Mouse (Mus musculus) liver, embryonic 12.5 days (tissue): Measurements from ENCODE around the gene Aatk. TPM values are rescaled to one million over a fixed set of nuclear protein-coding genes. Genes with fewer than 3 reads are reported as not detected.
A peak's percentile ranks its signal among the peaks of the same experiment; 100 is the strongest.

ENCODE experiments used
- ATAC-seq: fragments of 200-750 bp; cut with Nextera tagmentation; 2 replicates; pipeline ENCODE4 v1.8.0; 2017; ENCODE audit warnings: moderate number of reproducible peaks, mild to moderate bottlenecking, moderate library complexity
- H3K27ac ChIP-seq: fragments of 300-500 bp; sonication (generic); 2 replicates; pipeline ENCODE4 v1.5.1; 2016; ENCODE audit warnings: mild to moderate bottlenecking
- H3K27me3 ChIP-seq: fragments of 300-500 bp; sonication (generic); replicated peaks from 2 replicates; pipeline ENCODE4 v1.6.1; 2016; ENCODE audit warnings: mild to moderate bottlenecking, moderate library complexity
- H3K36me3 ChIP-seq: fragments of 300-500 bp; sonication (generic); 2 replicates; pipeline ENCODE4 v1.6.1; 2016; ENCODE audit warnings: mild to moderate bottlenecking, moderate library complexity
- H3K4me1 ChIP-seq: fragments of 300-500 bp; sonication (generic); 2 replicates; pipeline ENCODE4 v1.6.1; 2016
- H3K4me2 ChIP-seq: fragments of 300-500 bp; sonication (generic); 2 replicates; pipeline ENCODE4 v1.6.1; 2016; ENCODE audit warnings: mild to moderate bottlenecking, moderate library complexity
- H3K4me3 ChIP-seq: fragments of 300-500 bp; sonication (generic); 2 replicates; pipeline ENCODE4 v1.5.1; 2016; ENCODE audit warnings: mild to moderate bottlenecking, moderate library complexity
- H3K9ac ChIP-seq: fragments of 300-500 bp; sonication (generic); 2 replicates; pipeline ENCODE4 v1.6.1; 2016; ENCODE audit warnings: mild to moderate bottlenecking, moderate library complexity
- H3K9me3 ChIP-seq: fragments of 300-500 bp; sonication (generic); replicated peaks from 2 replicates; pipeline ENCODE4 v1.6.1; 2016; ENCODE audit warnings: mild to moderate bottlenecking, moderate library complexity
- WGBS: fragments of 180-500 bp; shearing (Covaris S2); methylation state at CpG from one replicate; pipeline ENCODE4 v1.1.7; 2016; ENCODE audit not compliant: insufficient replicate concordance; 5-methylcytosine and 5-hydroxymethylcytosine counted together
- polyA plus RNA-seq: library from polyadenylated mRNA; unstranded; fragments of >200 nt; fragmentation: Nextera tagmentation; extraction: Ambion mirVana; gene quantifications from 2 replicates; pipeline ENCODE4 v1.2.1, GENCODE M21; 2016

Gene Aatk
- polyA plus RNA-seq, 1 experiment from 2014 or later: 0.49 TPM

- H3K4me1 ChIP-seq: peaks cover 14% of the 10 kb centered on the region; the same call in 1 of the 2 replicates
- H3K9me3 ChIP-seq: no peaks in the 10 kb centered on the region
- 59% methylated on average over 8 of the region's 8 CpGs for WGBS
- no peak overlapping the region for H3K4me2 ChIP-seq
- no peak overlapping the region for H3K4me3 ChIP-seq
- no peaks in the 10 kb centered on the region for H3K36me3 ChIP-seq
- H3K9ac ChIP-seq: no peak overlapping the region
- H3K27ac ChIP-seq: no peak overlapping the region
- no peak for ATAC-seq
- no peaks in the 10 kb centered on the region for H3K27me3 ChIP-seq
Measured at GRCm38 (mm10) chr11:120032052-120032451, 14.9 kb downstream of the Aatk start.

GRCm38 (mm10) chr11:120030145-120030901 is 16.6 kb downstream of the Aatk start:
- H3K36me3 ChIP-seq: no peaks in the 10 kb centered on the region
- 31% methylated on average over 10 of the region's 10 CpGs for WGBS
- no peak overlapping the region for H3K4me2 ChIP-seq
- no peak overlapping the region for H3K27ac ChIP-seq
- no peaks in the 10 kb centered on the region for H3K9me3 ChIP-seq
- no peak; the same call in 1 of the 2 replicates for ATAC-seq
- H3K4me1 ChIP-seq: peaks cover 14% of the 10 kb centered on the region; the same call in 1 of the 2 replicates
- no peak overlapping the region for H3K9ac ChIP-seq
- H3K4me3 ChIP-seq: no peak overlapping the region
- H3K27me3 ChIP-seq: no peaks in the 10 kb centered on the region

GRCm38 (mm10) chr11:120029431-120030144 is 17.4 kb downstream of the Aatk start:
- H3K36me3 ChIP-seq: no peaks in the 10 kb centered on the region
- peaks cover 14% of the 10 kb centered on the region; the same call in 1 of the 2 replicates for H3K4me1 ChIP-seq
- H3K27me3 ChIP-seq: no peaks in the 10 kb centered on the region
- H3K9ac ChIP-seq: no peak overlapping the region
- no peak for ATAC-seq
- H3K27ac ChIP-seq: no peak overlapping the region
- H3K9me3 ChIP-seq: no peaks in the 10 kb centered on the region
- H3K4me3 ChIP-seq: no peak overlapping the region
- H3K4me2 ChIP-seq: no peak overlapping the region
- 57% methylated on average over 9 of the region's 9 CpGs for WGBS

GRCm38 (mm10) chr11:120028319-120029092 is 18.5 kb downstream of the Aatk start:
- Histone ChIP-seq H3K4me3 (no peak overlapping the region), H3K4me2 (no peak overlapping the region), H3K27ac (no peak overlapping the region), H3K27me3 (no peaks in the 10 kb centered on the region), H3K36me3 (no peaks in the 10 kb centered on the region), H3K4me1 (peaks cover 14% of the 10 kb centered on the region; the same call in 1 of the 2 replicates), H3K9ac (no peak overlapping the region), H3K9me3 (no peaks in the 10 kb centered on the region)
- 66% methylated on average over 18 of the region's 18 CpGs for WGBS
- 0 out of 2 replicates have a peak, but pooled peaks have one; percentile 32 for ATAC-seq

GRCm38 (mm10) chr11:120026941-120027340 is 20.0 kb downstream of the Aatk start:
- Histone ChIP-seq H3K27me3 (peaks cover 5% of the 10 kb centered on the region), H3K4me1 (peaks cover 17% of the 10 kb centered on the region; the same call in 1 of the 2 replicates), H3K4me2 (no peak overlapping the region), H3K27ac (no peak overlapping the region), H3K36me3 (no peaks in the 10 kb centered on the region), H3K4me3 (no peak overlapping the region), H3K9me3 (no peaks in the 10 kb centered on the region), H3K9ac (no peak overlapping the region)
- 85% methylated on average over 3 of the region's 3 CpGs for WGBS
- ATAC-seq: no peak

GRCm38 (mm10) chr11:120022841-120023240 is 24.1 kb downstream of the Aatk start:
- Histone ChIP-seq H3K36me3 (no peaks in the 10 kb centered on the region), H3K4me1 (0 out of 2 replicates have a peak, but pooled peaks cover 3% of the 10 kb centered on the region), H3K27me3 (peaks cover 5% of the 10 kb centered on the region), H3K27ac (no peak overlapping the region), H3K9ac (no peak overlapping the region; the same call in 1 of the 2 replicates), H3K4me3 (no peak overlapping the region), H3K4me2 (no peak overlapping the region), H3K9me3 (no peaks in the 10 kb centered on the region)
- no peak for ATAC-seq
- WGBS: 72% methylated on average over 12 of the region's 12 CpGs

GRCm38 (mm10) chr11:120022216-120022615 is 24.8 kb downstream of the Aatk start:
- Histone ChIP-seq H3K4me2 (no peak overlapping the region), H3K27ac (no peak overlapping the region), H3K27me3 (peaks cover 5% of the 10 kb centered on the region), H3K4me3 (no peak overlapping the region), H3K4me1 (0 out of 2 replicates have a peak, but pooled peaks cover 3% of the 10 kb centered on the region), H3K36me3 (no peaks in the 10 kb centered on the region), H3K9me3 (no peaks in the 10 kb centered on the region), H3K9ac (no peak overlapping the region)
- WGBS: 71% methylated on average over 8 of the region's 8 CpGs
- ATAC-seq: no peak

- Histone ChIP-seq H3K4me2 (no peak overlapping the region), H3K27me3 (peaks cover 5% of the 10 kb centered on the region), H3K4me3 (no peak overlapping the region), H3K4me1 (0 out of 2 replicates have a peak, but pooled peaks cover 3% of the 10 kb centered on the region), H3K36me3 (no peaks in the 10 kb centered on the region), H3K9ac (no peak overlapping the region), H3K27ac (no peak overlapping the region), H3K9me3 (no peaks in the 10 kb centered on the region)
- no peak for ATAC-seq
- 79% methylated on average over 16 of the region's 16 CpGs for WGBS
Measured at GRCm38 (mm10) chr11:120021367-120021766, 25.6 kb downstream of the Aatk start.

- 65% methylated on average over 23 of the region's 23 CpGs for WGBS
- Histone ChIP-seq H3K27me3 (peaks cover 5% of the 10 kb centered on the region), H3K4me2 (no peak overlapping the region), H3K4me3 (no peak overlapping the region), H3K27ac (no peak overlapping the region), H3K4me1 (0 out of 2 replicates have a peak, but pooled peaks cover 7% of the 10 kb centered on the region), H3K36me3 (no peaks in the 10 kb centered on the region), H3K9me3 (no peaks in the 10 kb centered on the region), H3K9ac (no peak overlapping the region)
- ATAC-seq: no peak
Measured at GRCm38 (mm10) chr11:120019542-120020440, 27.2 kb downstream of the Aatk start.

- Histone ChIP-seq H3K4me2 (no peak overlapping the region), H3K4me1 (peaks cover 9% of the 10 kb centered on the region; the same call in 1 of the 2 replicates), H3K9me3 (no peaks in the 10 kb centered on the region), H3K9ac (no peak overlapping the region), H3K27ac (no peak overlapping the region), H3K4me3 (no peak overlapping the region), H3K27me3 (peaks cover 8% of the 10 kb centered on the region), H3K36me3 (no peaks in the 10 kb centered on the region)
- no peak for ATAC-seq
- 66% methylated on average over 8 of the region's 8 CpGs for WGBS
Measured at GRCm38 (mm10) chr11:120017011-120017410, 30.0 kb downstream of the Aatk start.

GRCm38 (mm10) chr11:120014758-120015157 is 32.2 kb downstream of the Aatk start:
- 83% methylated on average over 4 of the region's 4 CpGs for WGBS

More at GRCm38 (mm10) chr11:120014758-120015157, 32.2 kb downstream of the Aatk start:
- peaks cover 29% of the 10 kb centered on the region for H3K27me3 ChIP-seq
- no peaks in the 10 kb centered on the region for H3K9me3 ChIP-seq
- no peak overlapping the region for H3K27ac ChIP-seq
- H3K36me3 ChIP-seq: no peaks in the 10 kb centered on the region
- no peak overlapping the region for H3K4me2 ChIP-seq
- no peak for ATAC-seq
- H3K4me1 ChIP-seq: peaks cover 9% of the 10 kb centered on the region; the same call in 1 of the 2 replicates
- H3K9ac ChIP-seq: no peak overlapping the region
- H3K4me3 ChIP-seq: no peak overlapping the region
